Mouse (Mus musculus): ENCODE results near the gene Pard3b. TPM values are rescaled to one million over a fixed set of nuclear protein-coding genes. Genes with fewer than 3 reads are reported as not detected.

Pard3b gene
- total RNA-seq, 2 experiments from 2014 or later = 1.3 TPM; not detected in 1

- no peak for ATAC-seq (replicated peaks; ENCODE audit: low FRiP score, poor library complexity, severe bottlenecking)
Measured at GRCm38 (mm10) chr1:62201686-62202257, 563.1 kb downstream of the Pard3b start.

DNA sequence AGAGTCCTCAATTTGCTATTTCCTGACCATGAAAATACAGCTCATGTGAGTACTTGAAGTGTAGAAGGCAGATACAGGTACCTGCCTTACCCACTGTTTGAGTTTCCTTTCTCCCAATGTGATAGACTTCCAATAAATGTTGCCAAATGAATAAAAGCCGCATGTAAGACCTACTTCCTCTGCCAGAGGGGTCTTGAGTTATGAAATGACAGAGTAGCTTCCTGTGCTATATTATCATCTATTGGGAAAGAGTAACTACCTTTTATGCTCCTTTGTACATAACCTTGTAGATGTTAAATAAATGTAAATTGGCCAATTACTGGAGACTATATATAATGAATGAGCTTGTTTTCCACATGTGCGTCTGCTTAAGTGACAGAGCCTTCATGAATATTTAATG lies 574.7 kb downstream of the Pard3b start:
- ATAC-seq (replicated peaks; ENCODE audit: low FRiP score, poor library complexity, severe bottlenecking) = no peak

DNA sequence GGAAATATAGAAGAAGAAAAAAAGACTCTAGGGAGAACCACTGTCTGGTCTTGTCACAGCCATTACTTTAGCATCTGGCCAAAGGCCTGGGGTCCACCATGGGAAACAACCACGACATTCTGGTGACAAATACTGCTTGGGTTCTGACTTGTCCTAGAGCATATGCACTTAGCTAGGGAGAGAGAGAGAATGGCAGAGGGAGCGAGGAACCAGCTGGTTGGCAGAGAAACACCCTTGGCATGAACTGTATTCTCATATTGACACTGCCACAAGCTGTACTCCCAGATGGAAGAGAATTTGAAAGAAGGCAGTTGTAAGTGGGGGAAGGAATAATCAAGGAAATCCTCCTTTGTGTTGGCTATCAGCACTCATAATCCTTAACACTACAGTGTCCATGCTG lies 577.2 kb downstream of the Pard3b start:
- no peak for ATAC-seq (replicated peaks; ENCODE audit: low FRiP score, poor library complexity, severe bottlenecking)

DNA sequence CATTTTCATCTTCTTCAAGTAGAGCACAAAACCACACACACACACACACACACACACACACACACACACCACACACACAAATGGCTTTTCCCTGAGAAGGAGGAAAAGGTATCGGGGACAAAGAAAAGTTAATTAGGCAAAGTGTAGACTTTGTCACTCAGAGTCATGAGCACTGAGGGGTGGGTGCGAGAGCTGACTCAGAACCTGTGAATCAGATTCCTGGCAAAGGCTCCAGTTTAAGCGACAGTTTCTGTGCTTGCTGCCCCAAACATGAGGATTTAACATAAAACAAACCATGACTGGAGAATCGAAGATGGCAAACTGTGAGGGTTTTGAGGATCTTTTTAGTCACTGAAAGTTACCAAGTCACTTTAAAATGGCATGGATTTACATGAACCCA lies 577.9 kb downstream of the Pard3b start:
- ATAC-seq (replicated peaks; ENCODE audit: low FRiP score, poor library complexity, severe bottlenecking) = no peak

DNA sequence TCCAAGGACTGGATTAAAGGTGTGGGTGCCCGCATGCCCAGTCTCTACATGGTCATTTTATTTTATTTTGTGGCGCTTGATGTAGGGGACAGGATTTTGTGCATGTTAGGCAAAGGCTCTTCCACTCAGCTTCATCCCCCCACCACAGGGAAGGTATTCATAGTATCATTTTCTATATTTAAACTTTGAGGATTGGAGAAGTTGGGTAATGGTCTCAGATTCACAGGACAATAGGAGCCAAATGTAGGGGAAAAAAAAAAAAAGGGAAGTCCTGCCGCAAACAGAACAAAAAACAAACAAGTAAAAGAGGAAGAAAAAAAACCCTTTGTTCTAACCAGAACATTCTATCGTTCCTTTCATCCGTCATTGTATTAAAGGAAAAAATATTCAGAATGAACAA lies 590.5 kb downstream of the Pard3b start:
- no peak for ATAC-seq (replicated peaks; ENCODE audit: low FRiP score, poor library complexity, severe bottlenecking)

- no peak for ATAC-seq (replicated peaks; ENCODE audit: low FRiP score, poor library complexity, severe bottlenecking)
Measured at GRCm38 (mm10) chr1:62234039-62234438, 595.4 kb downstream of the Pard3b start.

GRCm38 (mm10) chr1:62235121-62235520 lies 596.5 kb downstream of the Pard3b start:
- ATAC-seq (replicated peaks; ENCODE audit: low FRiP score, poor library complexity, severe bottlenecking) = no peak

DNA sequence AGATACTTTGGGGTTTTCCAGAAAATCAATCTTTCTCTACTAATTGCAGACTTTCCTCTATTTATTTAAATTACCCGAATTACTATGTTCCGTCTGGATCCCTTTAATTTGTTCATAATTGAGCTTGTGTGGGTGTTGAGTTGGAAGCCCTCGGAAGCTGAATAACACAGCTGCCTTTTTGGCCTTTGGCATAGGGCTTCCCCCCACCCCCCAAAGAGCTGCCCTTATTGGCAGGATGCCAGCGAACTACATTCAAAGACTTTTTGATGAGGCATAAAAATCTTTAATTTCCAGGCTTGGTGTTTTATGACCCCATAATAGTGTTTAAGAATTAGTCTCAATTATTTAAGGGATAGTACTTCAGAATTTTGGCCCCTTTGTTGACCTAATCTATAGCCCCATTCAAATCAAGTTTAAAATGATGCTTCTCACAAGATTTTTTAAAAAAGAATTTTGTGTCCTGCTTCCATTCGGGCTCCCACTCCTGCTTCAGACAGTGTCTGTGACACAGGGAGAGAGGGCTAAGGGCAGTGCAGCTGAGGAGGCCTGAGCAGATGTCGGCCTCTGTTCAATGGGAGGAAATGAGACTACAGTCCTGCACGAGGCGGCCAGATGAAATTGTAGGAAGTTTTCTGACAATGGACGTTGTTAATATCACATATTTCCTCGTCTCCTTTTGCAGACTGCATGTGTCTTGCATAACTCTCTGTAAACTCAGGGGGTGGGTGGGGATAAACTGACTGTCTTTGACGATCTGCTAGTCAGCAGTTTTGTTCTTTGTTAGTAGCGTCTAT lies 605.8 kb downstream of the Pard3b start:
- ATAC-seq (replicated peaks; ENCODE audit: low FRiP score, poor library complexity, severe bottlenecking) = no peak

GRCm38 (mm10) chr1:62252432-62252831 lies 613.8 kb downstream of the Pard3b start:
- ATAC-seq (replicated peaks; ENCODE audit: low FRiP score, poor library complexity, severe bottlenecking) = no peak

GRCm38 (mm10) chr1:62254316-62254715 lies 615.7 kb downstream of the Pard3b start:
- no peak for ATAC-seq (replicated peaks; ENCODE audit: low FRiP score, poor library complexity, severe bottlenecking)

DNA sequence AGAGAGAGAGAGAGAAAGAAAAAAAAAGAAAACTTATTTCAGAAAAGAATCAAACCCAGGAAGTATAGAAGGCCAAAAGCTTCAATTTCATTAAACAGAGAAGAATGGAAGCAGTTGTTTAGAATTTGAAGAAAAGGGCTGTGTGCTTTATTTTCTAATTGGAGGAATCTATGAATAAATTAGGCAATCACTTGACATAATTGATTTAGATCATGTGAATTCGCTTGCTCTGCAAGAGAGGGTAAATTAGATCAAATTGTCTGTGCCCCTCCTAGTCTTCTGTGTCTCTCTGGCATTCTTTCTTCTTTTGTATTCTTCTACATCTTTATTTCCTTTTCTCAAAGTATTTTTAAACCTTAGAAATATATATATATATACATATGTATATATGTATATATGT lies 616.3 kb downstream of the Pard3b start:
- ATAC-seq (replicated peaks; ENCODE audit: low FRiP score, poor library complexity, severe bottlenecking) = no peak

DNA sequence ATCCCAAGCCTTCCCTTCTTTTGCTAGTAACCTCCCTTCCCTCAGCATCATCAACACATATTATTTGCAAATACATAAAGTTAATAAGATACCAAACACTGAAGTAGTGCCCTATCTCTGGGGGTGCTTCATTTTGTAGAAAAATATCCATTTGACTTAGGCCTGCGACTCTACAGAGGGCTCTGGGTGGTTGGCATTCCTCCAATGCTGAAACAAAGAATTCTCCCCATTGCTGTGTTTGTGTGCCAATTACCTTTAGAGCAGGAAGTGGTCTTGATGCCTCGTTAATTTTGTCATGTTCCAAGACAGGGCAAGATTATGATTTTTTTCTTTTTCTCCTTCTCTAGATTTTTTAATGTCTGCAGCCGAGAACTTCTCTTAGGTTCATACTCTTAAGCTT lies 637.8 kb downstream of the Pard3b start:
- no peak for ATAC-seq (replicated peaks; ENCODE audit: low FRiP score, poor library complexity, severe bottlenecking)

DNA sequence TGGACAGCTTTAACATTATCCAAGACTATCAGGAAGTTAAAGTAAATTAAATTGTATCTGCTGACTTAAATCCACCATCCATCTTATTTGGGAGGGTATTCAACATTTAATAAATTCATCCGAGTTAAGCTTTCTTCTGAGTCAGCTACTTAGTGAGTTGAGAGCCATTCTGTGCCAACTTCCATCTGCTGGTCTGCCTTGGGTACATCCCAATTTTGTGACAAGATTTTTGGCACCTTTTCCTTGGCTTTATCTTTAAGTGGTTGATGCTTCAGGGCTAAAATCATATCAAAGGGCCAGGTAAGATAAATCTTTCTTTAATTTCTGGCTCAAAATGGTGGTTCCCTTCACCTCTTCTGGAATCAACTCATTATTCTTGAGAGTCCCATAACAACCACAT lies 640.0 kb downstream of the Pard3b start:
- no peak for ATAC-seq (replicated peaks; ENCODE audit: low FRiP score, poor library complexity, severe bottlenecking)

DNA sequence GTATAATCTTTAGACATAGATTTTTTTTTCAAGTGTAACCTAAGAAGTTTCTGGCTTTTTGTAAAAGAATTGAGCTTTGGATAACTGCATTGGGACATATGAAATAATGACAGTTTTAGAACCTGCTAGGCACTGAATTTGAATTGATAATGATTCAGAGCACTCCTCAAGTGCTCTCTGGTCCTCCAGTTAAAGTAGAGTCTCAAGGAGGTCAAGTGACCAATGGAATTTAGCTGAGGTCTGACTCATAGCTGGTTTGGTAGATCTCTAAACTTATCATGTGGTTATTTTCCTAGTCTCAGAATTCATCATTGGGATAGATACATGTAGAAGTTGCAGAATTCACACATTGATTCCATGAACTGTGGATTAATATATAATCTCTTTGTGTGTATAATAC lies 642.0 kb downstream of the Pard3b start:
- ATAC-seq (replicated peaks; ENCODE audit: low FRiP score, poor library complexity, severe bottlenecking) = no peak

DNA sequence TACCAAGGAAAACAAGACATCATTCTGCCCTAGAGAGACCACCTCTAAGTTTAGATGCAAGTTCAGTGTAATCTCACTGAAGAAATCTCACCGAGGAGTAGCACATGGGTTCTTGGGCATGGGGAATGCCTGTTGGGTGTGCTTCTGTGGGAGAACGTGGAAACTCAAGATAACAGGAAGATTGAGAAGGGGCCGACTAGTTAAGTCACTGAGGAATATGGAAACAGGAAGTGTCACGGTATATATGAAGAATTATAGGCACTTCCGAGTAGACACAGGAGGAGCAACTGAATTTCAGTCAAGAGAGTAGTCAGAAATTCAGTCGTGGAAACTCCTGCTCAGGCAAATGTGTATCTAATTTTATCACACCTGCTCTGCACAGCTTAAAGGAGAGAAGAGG lies 644.2 kb downstream of the Pard3b start:
- ATAC-seq (replicated peaks; ENCODE audit: low FRiP score, poor library complexity, severe bottlenecking) = no peak

GRCm38 (mm10) chr1:62283624-62284023 lies 645.0 kb downstream of the Pard3b start:
- no peak for ATAC-seq (replicated peaks; ENCODE audit: low FRiP score, poor library complexity, severe bottlenecking)

GRCm38 (mm10) chr1:62309376-62309775 lies 670.8 kb downstream of the Pard3b start:
- ATAC-seq (replicated peaks; ENCODE audit: low FRiP score, poor library complexity, severe bottlenecking) = no peak

DNA sequence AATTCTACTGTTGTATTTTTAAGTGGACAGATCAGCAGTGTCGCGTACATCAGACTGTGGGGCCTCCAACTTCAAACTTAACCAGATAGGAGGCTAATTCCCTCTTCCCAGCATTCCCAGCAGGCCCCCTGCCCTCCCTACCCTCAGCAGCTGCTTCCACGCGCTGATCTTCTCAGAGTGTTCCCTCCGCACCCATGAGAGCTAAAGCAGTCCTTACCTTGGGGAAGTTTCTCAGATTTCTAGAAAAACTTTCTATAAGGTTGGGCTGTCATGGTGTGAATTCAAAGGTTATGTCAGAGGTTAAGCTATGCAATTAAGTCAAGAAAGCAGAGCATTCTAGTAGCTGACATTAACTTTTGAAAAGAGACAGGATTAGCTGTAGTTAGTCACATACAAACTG lies 686.6 kb downstream of the Pard3b start:
- no peak for ATAC-seq (replicated peaks; ENCODE audit: low FRiP score, poor library complexity, severe bottlenecking)

DNA sequence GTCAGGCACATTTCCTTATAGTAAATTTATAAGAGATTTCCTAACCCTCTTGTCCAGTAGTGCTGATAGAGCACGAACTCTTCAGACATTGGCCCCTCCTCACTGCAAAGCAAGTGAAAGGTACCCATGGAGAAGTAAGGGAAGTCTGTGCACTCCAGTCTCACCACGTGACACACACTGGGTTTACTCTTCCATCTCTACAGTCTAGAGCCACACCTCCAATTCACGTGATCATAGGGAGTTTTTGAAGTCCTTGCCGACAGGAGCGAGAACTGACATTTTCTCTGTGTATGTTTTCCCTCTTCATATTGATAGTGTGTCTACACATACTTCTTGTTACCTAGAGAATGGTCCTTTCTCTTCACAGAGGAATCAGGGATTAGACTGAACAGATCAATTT lies 689.1 kb downstream of the Pard3b start:
- no peak for ATAC-seq (replicated peaks; ENCODE audit: low FRiP score, poor library complexity, severe bottlenecking)

- no peak for ATAC-seq (replicated peaks; ENCODE audit: low FRiP score, poor library complexity, severe bottlenecking)
Measured at GRCm38 (mm10) chr1:62328808-62329207, 690.2 kb downstream of the Pard3b start.

GRCm38 (mm10) chr1:62333016-62333415 lies 694.4 kb downstream of the Pard3b start:
- ATAC-seq (replicated peaks; ENCODE audit: low FRiP score, poor library complexity, severe bottlenecking) = no peak

DNA sequence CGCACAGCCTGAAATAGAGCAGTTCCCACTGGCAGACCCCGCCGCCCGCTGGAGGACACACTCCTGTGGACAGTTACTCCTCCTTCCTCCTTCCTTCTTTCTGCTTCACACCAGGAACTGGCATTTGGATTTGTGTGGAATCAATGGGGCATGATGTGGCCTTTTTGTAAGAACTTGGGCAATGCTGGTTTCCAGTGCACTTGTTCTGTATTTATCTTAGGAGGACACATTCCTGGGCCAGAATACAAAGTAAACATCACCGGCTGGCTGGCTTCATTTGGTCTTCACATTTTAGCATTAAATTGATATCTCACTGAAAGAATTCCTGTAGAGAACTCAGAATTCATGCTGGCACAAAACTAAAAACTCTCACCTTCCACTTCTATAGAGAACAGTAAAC lies 695.6 kb downstream of the Pard3b start:
- ATAC-seq (replicated peaks; ENCODE audit: low FRiP score, poor library complexity, severe bottlenecking) = no peak

Measured in erythroid progenitor cell, adult 5-6 weeks (primary cell).